Mouse (Mus musculus) bone marrow macrophage, adult 2 months (primary cell): ENCODE data around the gene Pard6a. TPM values are rescaled to one million over a fixed set of nuclear protein-coding genes. Genes with fewer than 3 reads are reported as not detected.

Source experiments
- H3K27ac ChIP-seq: 2 replicates; pipeline ENCODE4 v1.5.1; 2012; ENCODE audit warnings: low read depth, low read length; ENCODE audit not compliant: insufficient read depth
- H3K4me1 ChIP-seq: 2 replicates; pipeline ENCODE4 v1.6.1; 2012; ENCODE audit warnings: low read length; ENCODE audit not compliant: control insufficient read depth, insufficient read depth
- H3K4me3 ChIP-seq: 2 replicates; pipeline ENCODE4 v1.5.1; 2012; ENCODE audit warnings: mild to moderate bottlenecking, low read length, moderate library complexity; ENCODE audit not compliant: insufficient read depth
- CTCF ChIP-seq: IDR thresholded peaks from 2 replicates; pipeline ENCODE4 v1.5.1; 2012; ENCODE audit warnings: low read depth, mild to moderate bottlenecking, low read length, moderate library complexity
- POLR2A ChIP-seq: IDR thresholded peaks from 2 replicates; pipeline ENCODE4 v1.6.1; 2012; ENCODE audit warnings: mild to moderate bottlenecking, low read depth, low read length, borderline replicate concordance
- polyA plus RNA-seq: library from polyadenylated mRNA; stranded (reverse); fragments of >200 nt; gene quantifications from 2 replicates; pipeline ENCODE4 v1.2.4, GENCODE M21; 2012; ENCODE audit not compliant: missing spikeins, insufficient read depth, insufficient read length

The Pard6a gene
- polyA plus RNA-seq, 1 experiment = 9.4 TPM

GRCm38 (mm10) chr8:105712286-105712685 is 11.3 kb downstream of the Pard6a start:
- Histone ChIP-seq H3K4me1 (peaks cover 14% of the 10 kb centered on the region), H3K27ac (no peak overlapping the region), H3K4me3 (no peak overlapping the region)
- TF ChIP-seq POLR2A = no peak
- no peak for TF ChIP-seq CTCF

GRCm38 (mm10) chr8:105714139-105714538 is 13.2 kb downstream of the Pard6a start:
- no peak overlapping the region for H3K27ac ChIP-seq
- H3K4me1 ChIP-seq = peaks cover 14% of the 10 kb centered on the region
- TF ChIP-seq CTCF = peak; percentile 91
- TF ChIP-seq POLR2A = no peak
- H3K4me3 ChIP-seq = no peak overlapping the region

GRCm38 (mm10) chr8:105715042-105715441 is 14.1 kb downstream of the Pard6a start:
- no peak overlapping the region for H3K4me3 ChIP-seq
- peaks cover 14% of the 10 kb centered on the region for H3K4me1 ChIP-seq
- TF ChIP-seq CTCF (no peak), POLR2A (no peak)
- H3K27ac ChIP-seq = peak overlapping the region; percentile 41

GRCm38 (mm10) chr8:105716302-105716945 is 15.5 kb downstream of the Pard6a start:
- Histone ChIP-seq H3K4me3 (no peak overlapping the region), H3K27ac (no peak overlapping the region), H3K4me1 (peaks cover 14% of the 10 kb centered on the region)
- no peak for TF ChIP-seq POLR2A
- TF ChIP-seq CTCF = no peak

- Histone ChIP-seq H3K4me3 (no peak overlapping the region), H3K27ac (no peak overlapping the region), H3K4me1 (peaks cover 13% of the 10 kb centered on the region)
- TF ChIP-seq POLR2A = no peak
- no peak for TF ChIP-seq CTCF
These were observed 18.7 kb downstream of the Pard6a start for GRCm38 (mm10) chr8:105719637-105720036.

- H3K4me1 ChIP-seq = no peaks in the 10 kb centered on the region
- H3K4me3 ChIP-seq = no peak overlapping the region
- no peak overlapping the region for H3K27ac ChIP-seq
- TF ChIP-seq CTCF (no peak), POLR2A (no peak)
These were observed 21.9 kb downstream of the Pard6a start for GRCm38 (mm10) chr8:105722861-105723260.

- H3K4me1 ChIP-seq = no peaks in the 10 kb centered on the region
- no peak for TF ChIP-seq CTCF
- TF ChIP-seq POLR2A = no peak
- H3K4me3 ChIP-seq = no peak overlapping the region
- H3K27ac ChIP-seq = no peak overlapping the region
These were observed 24.8 kb downstream of the Pard6a start for GRCm38 (mm10) chr8:105725726-105726125.

GRCm38 (mm10) chr8:105727397-105728124 is 26.6 kb downstream of the Pard6a start:
- H3K4me3 ChIP-seq = no peak overlapping the region
- TF ChIP-seq CTCF = no peak
- no peak for TF ChIP-seq POLR2A
- H3K4me1 ChIP-seq = no peaks in the 10 kb centered on the region
- no peak overlapping the region for H3K27ac ChIP-seq

GRCm38 (mm10) chr8:105732186-105732585 is 31.2 kb downstream of the Pard6a start:
- Histone ChIP-seq H3K27ac (no peak overlapping the region), H3K4me1 (no peaks in the 10 kb centered on the region), H3K4me3 (no peak overlapping the region)
- TF ChIP-seq POLR2A (no peak), CTCF (no peak)

- TF ChIP-seq POLR2A (no peak), CTCF (no peak)
- Histone ChIP-seq H3K4me1 (no peaks in the 10 kb centered on the region), H3K4me3 (no peak overlapping the region), H3K27ac (no peak overlapping the region)
These were observed 38.3 kb downstream of the Pard6a start for GRCm38 (mm10) chr8:105739216-105739615.
